Mouse (Mus musculus): Measurements from ENCODE around the gene Tcp1. TPM values are rescaled to one million over a fixed set of nuclear protein-coding genes. Genes with fewer than 3 reads are reported as not detected.

Tcp1 gene
- polyA plus RNA-seq (2014; fragmentation: Nextera tagmentation; extraction: Ambion mirVana): 440 and 445 TPM in 2 replicates

GRCm38 (mm10) chr17:12915488-12915880, at the start of gene Tcp1:
TSS of gene Tcp1 (plus strand) at chr17:12915701.
- WGBS (ENCODE audit: insufficient replicate concordance): 1% methylated on average over 18 of the region's 18 CpGs
- ATAC-seq (replicated peaks; ENCODE audit: insufficient number of reproducible peaks, low FRiP score, low TSS enrichment): no peak

DNA sequence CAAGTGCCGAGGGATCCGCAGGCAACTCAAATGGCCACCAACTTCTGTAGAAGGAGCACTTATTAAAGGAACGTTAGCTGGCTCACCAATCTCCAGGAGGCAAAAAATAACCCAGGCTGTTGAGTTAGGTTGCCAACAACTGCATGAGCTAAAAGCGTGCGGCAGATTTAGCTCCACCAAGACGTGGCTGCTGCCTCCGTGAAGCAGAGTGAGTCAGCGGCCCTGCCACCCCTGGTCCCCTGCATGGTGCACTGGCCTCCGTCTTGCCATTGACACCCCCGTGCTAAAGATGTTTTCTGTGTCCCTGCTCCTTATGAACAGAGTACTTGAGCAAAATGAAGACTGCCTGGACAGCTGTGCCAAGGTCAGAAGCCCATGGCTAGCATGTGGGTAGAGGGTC, 48.6 kb upstream of the Tcp1 start:
- no peak for ATAC-seq (replicated peaks; ENCODE audit: insufficient number of reproducible peaks, low FRiP score, low TSS enrichment)
- 56% methylated on average over 10 of the region's 10 CpGs for WGBS (ENCODE audit: insufficient replicate concordance)
- Histone ChIP-seq H3K4me1 (ENCODE audit: control insufficient read depth, insufficient read depth, low read length) (0 out of 2 replicates have a peak, but pooled peaks cover 5% of the 10 kb centered on the region), H3K36me3 (ENCODE audit: control insufficient read depth, insufficient read depth, low read length) (no peaks in the 10 kb centered on the region), H3K27ac (ENCODE audit: low read depth, low read length) (peak overlapping the region; percentile 22; the same call in 1 of the 2 replicates), H3K27me3 (ENCODE audit: control insufficient read depth, insufficient read depth, low read length) (peaks cover 4% of the 10 kb centered on the region; the same call in 1 of the 2 replicates), H3K9ac (ENCODE audit: low read depth, low read length) (0 out of 2 replicates have a peak overlapping the region, but pooled peaks have one; percentile 28), H3K4me2 (no peak overlapping the region), H3K9me3 (replicated peaks; ENCODE audit: control insufficient read depth, low read length) (no peaks in the 10 kb centered on the region), H3K4me3 (ENCODE audit: low read depth, low read length) (no peak overlapping the region)

More at GRCm38 (mm10) chr17:12915488-12915880, at the start of gene Tcp1:
- Histone ChIP-seq H3K9me3 (replicated peaks; ENCODE audit: control insufficient read depth, low read length) (no peaks in the 10 kb centered on the region), H3K4me1 (ENCODE audit: control insufficient read depth, insufficient read depth, low read length) (peaks cover 5% of the 10 kb centered on the region; the same call in 1 of the 2 replicates), H3K4me3 (ENCODE audit: low read depth, low read length) (peak within 1 kb of the TSS; percentile 96), H3K27me3 (ENCODE audit: control insufficient read depth, insufficient read depth, low read length) (no peaks in the 10 kb centered on the region), H3K27ac (ENCODE audit: low read depth, low read length) (peak within 1 kb of the TSS; percentile 94), H3K9ac (ENCODE audit: low read depth, low read length) (peak within 1 kb of the TSS; percentile 99), H3K4me2 (peak within 1 kb of the TSS; percentile 87), H3K36me3 (ENCODE audit: control insufficient read depth, insufficient read depth, low read length) (peaks cover 41% of the 10 kb centered on the region)

- H3K27me3 ChIP-seq (ENCODE audit: control insufficient read depth, insufficient read depth, low read length): peaks cover 9% of the 10 kb centered on the region; the same call in 1 of the 2 replicates
- H3K9ac ChIP-seq (ENCODE audit: low read depth, low read length): 0 out of 2 replicates have a peak within 1 kb of the TSS, but pooled peaks have one; percentile 28
- H3K4me1 ChIP-seq (ENCODE audit: control insufficient read depth, insufficient read depth, low read length): 0 out of 2 replicates have a peak, but pooled peaks cover 5% of the 10 kb centered on the region
- WGBS (ENCODE audit: insufficient replicate concordance): 45% methylated on average over 2 of the region's 2 CpGs
- peak within 1 kb of the TSS; percentile 22; the same call in 1 of the 2 replicates for H3K27ac ChIP-seq (ENCODE audit: low read depth, low read length)
- no peaks in the 10 kb centered on the region for H3K36me3 ChIP-seq (ENCODE audit: control insufficient read depth, insufficient read depth, low read length)
- H3K9me3 ChIP-seq (replicated peaks; ENCODE audit: control insufficient read depth, low read length): no peaks in the 10 kb centered on the region
- 0 out of 2 replicates have a peak, but pooled peaks have one; percentile 22 for ATAC-seq (replicated peaks; ENCODE audit: insufficient number of reproducible peaks, low FRiP score, low TSS enrichment)
- no peak within 1 kb of the TSS for H3K4me3 ChIP-seq (ENCODE audit: low read depth, low read length)
- H3K4me2 ChIP-seq: no peak within 1 kb of the TSS
Observed at GRCm38 (mm10) chr17:12868043-12868442, 47.5 kb upstream of the Tcp1 start, which contains the start of gene Mas1. TSS of gene Mas1 (minus strand) at chr17:12868143.

DNA sequence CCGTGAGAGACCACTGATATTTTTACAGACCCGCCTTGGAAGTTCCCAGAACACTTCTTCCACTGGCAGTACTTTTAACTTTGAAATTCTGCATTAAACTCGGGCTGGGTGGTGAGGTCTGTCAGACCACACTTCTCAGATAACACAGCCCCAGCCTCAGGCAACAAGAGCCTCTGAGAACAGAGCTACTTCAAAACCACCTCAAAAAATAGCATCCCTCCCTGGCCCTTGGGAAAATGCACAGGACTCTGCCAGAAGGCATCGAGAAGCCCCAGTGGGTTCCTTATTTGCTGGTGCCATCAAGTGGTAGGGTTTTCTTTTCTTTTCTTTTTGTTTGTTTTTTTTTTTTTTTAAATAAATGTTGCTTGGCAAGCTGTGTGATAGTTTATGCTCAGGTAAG, 46.9 kb upstream of the Tcp1 start:
- no peak for ATAC-seq (replicated peaks; ENCODE audit: insufficient number of reproducible peaks, low FRiP score, low TSS enrichment)
- Histone ChIP-seq H3K27ac (ENCODE audit: low read depth, low read length) (no peak overlapping the region), H3K27me3 (ENCODE audit: control insufficient read depth, insufficient read depth, low read length) (peaks cover 9% of the 10 kb centered on the region; the same call in 1 of the 2 replicates), H3K9ac (ENCODE audit: low read depth, low read length) (0 out of 2 replicates have a peak overlapping the region, but pooled peaks have one; percentile 5), H3K4me2 (no peak overlapping the region), H3K36me3 (ENCODE audit: control insufficient read depth, insufficient read depth, low read length) (no peaks in the 10 kb centered on the region), H3K4me3 (ENCODE audit: low read depth, low read length) (no peak overlapping the region), H3K4me1 (ENCODE audit: control insufficient read depth, insufficient read depth, low read length) (0 out of 2 replicates have a peak, but pooled peaks cover 5% of the 10 kb centered on the region), H3K9me3 (replicated peaks; ENCODE audit: control insufficient read depth, low read length) (no peaks in the 10 kb centered on the region)
- 12% methylated on average over 4 of the region's 4 CpGs for WGBS (ENCODE audit: insufficient replicate concordance)

DNA sequence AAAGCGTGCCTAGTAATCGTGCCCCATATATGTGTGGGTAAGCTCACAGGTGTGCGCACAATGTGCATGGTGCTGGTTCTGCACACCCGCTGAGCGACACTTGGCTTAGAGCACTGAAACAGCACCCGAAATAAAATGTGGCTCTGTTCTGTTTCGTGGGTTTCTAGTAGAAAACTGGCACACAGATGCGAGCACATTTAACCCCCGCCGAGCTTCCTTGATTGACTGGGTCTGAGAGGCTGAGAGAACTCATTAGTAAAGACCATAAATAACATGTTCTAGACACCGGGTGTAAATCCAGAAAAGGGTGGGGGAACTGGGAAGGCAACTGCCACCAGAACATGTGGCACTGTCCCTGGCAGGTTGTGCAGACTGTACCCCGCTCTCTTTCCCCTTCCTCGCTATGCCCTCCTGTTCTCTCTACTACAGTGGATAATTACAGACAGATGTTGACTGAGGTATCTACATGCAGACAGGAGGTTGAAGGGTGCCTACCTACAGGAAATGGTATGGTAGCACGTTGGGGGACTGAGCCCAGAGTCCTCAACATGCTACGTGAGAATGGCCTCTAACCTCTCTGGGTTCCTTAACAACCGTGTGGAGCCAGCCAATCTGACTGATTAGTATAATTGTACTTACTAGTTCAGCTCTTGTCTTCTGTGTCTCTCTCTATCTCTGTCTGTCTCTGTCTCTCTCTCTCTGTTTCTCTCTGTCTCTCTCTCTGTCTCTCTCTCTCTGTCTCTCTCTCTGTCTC, 43.0 kb upstream of the Tcp1 start:
- WGBS (ENCODE audit: insufficient replicate concordance): 66% methylated on average over 16 of the region's 16 CpGs
- Histone ChIP-seq H3K27me3 (ENCODE audit: control insufficient read depth, insufficient read depth, low read length) (peaks cover 9% of the 10 kb centered on the region; the same call in 1 of the 2 replicates), H3K9ac (ENCODE audit: low read depth, low read length) (no peak overlapping the region), H3K4me1 (ENCODE audit: control insufficient read depth, insufficient read depth, low read length) (0 out of 2 replicates have a peak, but pooled peaks cover 5% of the 10 kb centered on the region), H3K4me2 (no peak overlapping the region), H3K9me3 (replicated peaks; ENCODE audit: control insufficient read depth, low read length) (no peaks in the 10 kb centered on the region), H3K27ac (ENCODE audit: low read depth, low read length) (no peak overlapping the region), H3K4me3 (ENCODE audit: low read depth, low read length) (no peak overlapping the region), H3K36me3 (ENCODE audit: control insufficient read depth, insufficient read depth, low read length) (no peaks in the 10 kb centered on the region)
- ATAC-seq (replicated peaks; ENCODE audit: insufficient number of reproducible peaks, low FRiP score, low TSS enrichment): no peak

DNA sequence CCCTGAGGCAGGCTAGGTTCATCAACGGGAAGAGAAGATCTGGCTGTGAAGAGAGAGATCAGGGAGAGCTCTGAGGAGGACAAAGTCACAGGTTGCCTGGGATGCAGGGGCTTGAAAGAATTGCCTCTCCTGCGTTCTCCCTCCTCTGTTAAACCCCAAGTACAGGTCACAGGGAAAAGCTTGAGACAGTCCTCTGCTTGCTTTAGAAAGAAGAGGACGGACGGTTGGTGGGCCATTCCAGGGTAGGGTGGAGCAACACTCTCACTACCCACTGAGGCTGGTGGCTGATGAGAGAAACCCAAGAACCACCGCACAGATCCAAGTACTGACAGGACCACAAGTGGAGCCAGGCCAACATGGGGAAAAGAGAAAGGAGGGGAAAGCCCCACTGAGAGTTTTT, 39.8 kb upstream of the Tcp1 start, which contains the start of gene Mrgprh:
Gene Mrgprh, plus strand, starts transcription at position 301 of the 400 bp plus-strand sequence.
- Histone ChIP-seq H3K4me1 (ENCODE audit: control insufficient read depth, insufficient read depth, low read length) (peaks cover 2% of the 10 kb centered on the region; the same call in 1 of the 2 replicates), H3K27ac (ENCODE audit: low read depth, low read length) (no peak within 1 kb of the TSS), H3K4me2 (no peak within 1 kb of the TSS), H3K27me3 (ENCODE audit: control insufficient read depth, insufficient read depth, low read length) (peaks cover 9% of the 10 kb centered on the region; the same call in 1 of the 2 replicates), H3K36me3 (ENCODE audit: control insufficient read depth, insufficient read depth, low read length) (no peaks in the 10 kb centered on the region), H3K9ac (ENCODE audit: low read depth, low read length) (no peak within 1 kb of the TSS), H3K9me3 (replicated peaks; ENCODE audit: control insufficient read depth, low read length) (no peaks in the 10 kb centered on the region), H3K4me3 (ENCODE audit: low read depth, low read length) (no peak within 1 kb of the TSS)
- ATAC-seq (replicated peaks; ENCODE audit: insufficient number of reproducible peaks, low FRiP score, low TSS enrichment): no peak
- WGBS (ENCODE audit: insufficient replicate concordance): 83% methylated on average over 5 of the region's 5 CpGs

GRCm38 (mm10) chr17:12880178-12880577, 35.3 kb upstream of the Tcp1 start:
- no peak for ATAC-seq (replicated peaks; ENCODE audit: insufficient number of reproducible peaks, low FRiP score, low TSS enrichment)
- 0 out of 2 replicates have a peak overlapping the region, but pooled peaks have one; percentile 43 for H3K9ac ChIP-seq (ENCODE audit: low read depth, low read length)
- H3K9me3 ChIP-seq (replicated peaks; ENCODE audit: control insufficient read depth, low read length): no peaks in the 10 kb centered on the region
- H3K4me1 ChIP-seq (ENCODE audit: control insufficient read depth, insufficient read depth, low read length): peaks cover 2% of the 10 kb centered on the region; the same call in 1 of the 2 replicates
- H3K4me3 ChIP-seq (ENCODE audit: low read depth, low read length): peak overlapping the region; percentile 21; the same call in 1 of the 2 replicates
- WGBS (ENCODE audit: insufficient replicate concordance): 6% methylated on average over 14 of the region's 14 CpGs
- no peaks in the 10 kb centered on the region for H3K27me3 ChIP-seq (ENCODE audit: control insufficient read depth, insufficient read depth, low read length)
- peak overlapping the region; percentile 60 for H3K4me2 ChIP-seq
- H3K27ac ChIP-seq (ENCODE audit: low read depth, low read length): no peak overlapping the region
- H3K36me3 ChIP-seq (ENCODE audit: control insufficient read depth, insufficient read depth, low read length): no peaks in the 10 kb centered on the region

DNA sequence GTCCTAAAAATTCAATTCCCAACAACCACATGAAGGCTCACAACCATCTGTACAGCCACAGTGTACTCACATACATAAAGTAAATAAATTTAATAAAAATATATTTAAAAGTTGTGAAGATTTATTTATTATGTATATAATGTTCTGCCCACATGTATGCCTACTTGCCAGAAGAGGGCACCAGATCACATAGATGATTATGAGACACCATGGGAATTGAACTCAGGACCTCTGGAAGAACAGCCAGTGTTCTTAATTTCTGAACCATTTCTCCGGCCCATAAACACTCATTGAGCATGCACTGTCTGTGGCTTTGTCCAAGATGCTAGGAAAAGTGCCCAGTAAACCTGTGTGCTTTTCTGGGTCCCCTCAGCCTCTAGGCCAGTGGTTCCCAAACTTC, 34.3 kb upstream of the Tcp1 start:
- 83% methylated on average over 1 of the region's 1 CpGs for WGBS (ENCODE audit: insufficient replicate concordance)
- no peak overlapping the region for H3K4me3 ChIP-seq (ENCODE audit: low read depth, low read length)
- no peak overlapping the region for H3K4me2 ChIP-seq

More for the DNA sequence above, 34.3 kb upstream of the Tcp1 start:
- Histone ChIP-seq H3K4me1 (ENCODE audit: control insufficient read depth, insufficient read depth, low read length) (peaks cover 2% of the 10 kb centered on the region; the same call in 1 of the 2 replicates), H3K9ac (ENCODE audit: low read depth, low read length) (no peak overlapping the region), H3K9me3 (replicated peaks; ENCODE audit: control insufficient read depth, low read length) (no peaks in the 10 kb centered on the region), H3K27ac (ENCODE audit: low read depth, low read length) (no peak overlapping the region), H3K36me3 (ENCODE audit: control insufficient read depth, insufficient read depth, low read length) (no peaks in the 10 kb centered on the region), H3K27me3 (ENCODE audit: control insufficient read depth, insufficient read depth, low read length) (no peaks in the 10 kb centered on the region)
- no peak for ATAC-seq (replicated peaks; ENCODE audit: insufficient number of reproducible peaks, low FRiP score, low TSS enrichment)

All from heart, embryonic 11.5 days (tissue).